Mouse (Mus musculus) thymus, postnatal 25 days (tissue): ENCODE measurements around the gene Thyn1.

Experiments
- DNase-seq: peaks from one replicate; pipeline ENCODE4 v3.0.0; 2022

The Thyn1 gene

GRCm38 (mm10) chr9:27030763-27031100, 31.2 kb downstream of the Thyn1 start:
- no peak for DNase-seq

- no peak for DNase-seq
Observed at GRCm38 (mm10) chr9:27043892-27044291, 44.4 kb downstream of the Thyn1 start.

GRCm38 (mm10) chr9:27049492-27049891, 50.0 kb downstream of the Thyn1 start:
- no peak for DNase-seq
